Mouse (Mus musculus) lung, postnatal 0 days (tissue): ENCODE data around the gene Phf14.

ENCODE experiments used
- CTCF ChIP-seq: IDR thresholded peaks from 2 replicates; pipeline ENCODE4 v1.5.1; 2016; ENCODE audit warnings: antibody characterized with exemption, mild to moderate bottlenecking
- EP300 ChIP-seq: IDR thresholded peaks from 2 replicates; pipeline ENCODE4 v1.6.1; 2016; ENCODE audit warnings: antibody characterized with exemption, mild to moderate bottlenecking, control low read depth

- TF ChIP-seq EP300 (no peak), CTCF (no peak)
These were observed 19.9 kb downstream of the Phf14 start for GRCm38 (mm10) chr6:11927485-11927884.
